ENCODE assay signal across 17 mouse cellular contexts in genomic region chr2:142403394-142403793, GRCm38 (mm10).
A peak's percentile ranks its signal among the peaks of the same experiment; 100 is the strongest.
DNase-seq lines count a peak whose midpoint lies in the region; ATAC-seq lines count a peak whose summit lies in the region.
"Had no signal": no experiment of that assay in that cellular context is flagged by ENCODE, and none has a peak within 500 bp of the region (broad histone marks: within the 10 kb centered on the region; RNA-seq: fewer than 3 reads in every experiment).

No protein-coding gene starts in this region.

- 0 out of 2 replicates have a peak, but pooled peaks have one; percentile 8 for ATAC-seq in hindbrain, embryonic 12.5 days (ENCODE audit: low FRiP score)
- ATAC-seq in hindbrain, embryonic 11.5 days (ENCODE audit: low FRiP score) = no peak

- no peaks in the 10 kb centered on the region for H3K27me3 ChIP-seq in hindbrain, embryonic 12.5 days
- H3K27me3 ChIP-seq in hindbrain, embryonic 11.5 days (ENCODE audit: control insufficient read depth, insufficient read depth, low read length) = no peaks in the 10 kb centered on the region
- H3K27me3 ChIP-seq: embryonic facial prominence, embryonic 15.5 days had no signal

- no peak overlapping the region for H3K9ac ChIP-seq in hindbrain, embryonic 12.5 days
- no peak overlapping the region for H3K9ac ChIP-seq in hindbrain, embryonic 11.5 days (ENCODE audit: low read depth, low read length)
- H3K9ac ChIP-seq: embryonic facial prominence, embryonic 15.5 days had no signal

- H3K27ac ChIP-seq in hindbrain, embryonic 12.5 days = no peak overlapping the region
- H3K27ac ChIP-seq in hindbrain, embryonic 11.5 days (ENCODE audit: low read depth, low read length) = no peak overlapping the region
- H3K27ac ChIP-seq: embryonic facial prominence, embryonic 15.5 days; heart, adult 2 months; hindbrain, postnatal 0 days had no signal

- no peaks in the 10 kb centered on the region for H3K9me3 ChIP-seq in hindbrain, embryonic 12.5 days (replicated peaks)
- no peaks in the 10 kb centered on the region for H3K9me3 ChIP-seq in hindbrain, embryonic 11.5 days (ENCODE audit: control insufficient read depth, low read length)
- H3K9me3 ChIP-seq: embryonic facial prominence, embryonic 15.5 days had no signal

- H3K4me3 ChIP-seq in hindbrain, embryonic 12.5 days = no peak overlapping the region
- no peak overlapping the region for H3K4me3 ChIP-seq in hindbrain, embryonic 11.5 days (ENCODE audit: low read depth, low read length)
- H3K4me3 ChIP-seq: embryonic facial prominence, embryonic 15.5 days; heart, adult 2 months had no signal

- no peaks in the 10 kb centered on the region for H3K36me3 ChIP-seq in hindbrain, embryonic 12.5 days
- H3K36me3 ChIP-seq in hindbrain, embryonic 11.5 days (ENCODE audit: control insufficient read depth, insufficient read depth, low read length) = no peaks in the 10 kb centered on the region
- H3K36me3 ChIP-seq: embryonic facial prominence, embryonic 15.5 days; G1E had no signal

- no peak overlapping the region for H3K4me2 ChIP-seq in hindbrain, embryonic 12.5 days (replicated peaks)
- H3K4me2 ChIP-seq in hindbrain, embryonic 11.5 days (replicated peaks; ENCODE audit: low read depth, low read length) = no peak overlapping the region
- H3K4me2 ChIP-seq: embryonic facial prominence, embryonic 15.5 days; liver, embryonic 11.5 days had no signal

- H3K4me1 ChIP-seq in hindbrain, embryonic 12.5 days = peaks cover 8% of the 10 kb centered on the region; the same call in 1 of the 2 replicates
- no peaks in the 10 kb centered on the region for H3K4me1 ChIP-seq in hindbrain, embryonic 11.5 days (replicated peaks; ENCODE audit: control insufficient read depth, insufficient read depth, low read length)

- no peak for DNase-seq in hindbrain, embryonic 11.5 days (ENCODE audit: low spot score)
- DNase-seq in right cerebral cortex, adult 2 months (ENCODE audit: low spot score in 2 of 2) = peak; percentile 51 to 65
- no peak for DNase-seq in right cerebral cortex, postnatal 14 days
- peak; percentile 58 to 69 for DNase-seq in left cerebral cortex, adult 9 months (ENCODE audit: low spot score in 2 of 2)
- no peak for DNase-seq in ovary, postnatal 36 days (ENCODE audit: low spot score)
- DNase-seq in retina, postnatal 1 day = no peak
- DNase-seq in adipocyte (ENCODE audit: low spot score) = no peak
- DNase-seq: adrenal gland, postnatal 25 days; cerebellum, postnatal 36 days; heart, adult 2 months; kidney, adult 9 months; thymus, adult 18-20 months had no signal

Comparison
In these comparisons a context has a peak if more than half of its experiments do, and no peak if none do; other contexts are left out.
1. DNase-seq: peak in right cerebral cortex, adult 2 months (2 of 2) and left cerebral cortex, adult 9 months (2 of 2); none in hindbrain, embryonic 11.5 days (single experiment), right cerebral cortex, postnatal 14 days (single experiment), ovary, postnatal 36 days (single experiment), retina, postnatal 1 day (single experiment) and adipocyte (single experiment).